12 mouse cellular contexts compared by ENCODE assay signal in the genomic region with DNA sequence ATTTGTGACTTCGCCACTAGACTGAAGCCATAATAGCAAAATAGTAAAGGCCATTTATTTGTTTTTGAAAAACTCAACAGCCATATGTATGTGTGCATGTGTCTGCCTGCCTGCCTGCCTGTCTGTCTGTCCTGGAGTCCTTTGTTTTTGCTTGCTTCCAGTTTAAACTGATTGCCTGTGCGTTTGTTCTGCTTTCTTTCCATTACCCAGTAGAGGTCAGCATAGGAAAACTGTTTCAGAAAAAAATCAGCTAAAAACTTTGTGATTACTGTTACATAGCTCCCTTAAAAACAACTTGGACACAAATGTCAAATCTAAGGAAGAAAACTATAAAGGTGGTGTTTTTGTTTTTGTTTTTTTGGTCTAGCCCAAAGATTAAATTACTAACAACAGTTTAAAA. TPM values are rescaled to one million over a fixed set of nuclear protein-coding genes. Genes with fewer than 3 reads are reported as not detected.
DNase-seq lines count a peak whose midpoint lies in the region; ATAC-seq lines count a peak whose summit lies in the region.
"Had no signal": no experiment of that assay in that cellular context is flagged by ENCODE, and none has a peak within 500 bp of the region (broad histone marks: within the 10 kb centered on the region; RNA-seq: fewer than 3 reads in every experiment).

No protein-coding gene starts in this region.

- H3K9ac ChIP-seq in hindbrain, embryonic 14.5 days, result no peak overlapping the region
- H3K9ac ChIP-seq in hindbrain, embryonic 12.5 days, result no peak overlapping the region
- no peak overlapping the region for H3K9ac ChIP-seq in neural tube, embryonic 15.5 days (replicated peaks)
- H3K9ac ChIP-seq: heart, embryonic 12.5 days; liver, postnatal 0 days had no signal

- H3K4me2 ChIP-seq in hindbrain, embryonic 14.5 days (replicated peaks), result no peak overlapping the region
- H3K4me2 ChIP-seq in hindbrain, embryonic 12.5 days (replicated peaks), result no peak overlapping the region
- no peak overlapping the region for H3K4me2 ChIP-seq in neural tube, embryonic 15.5 days
- H3K4me2 ChIP-seq: heart, embryonic 12.5 days had no signal

- H3K36me3 ChIP-seq in hindbrain, embryonic 14.5 days (replicated peaks; ENCODE audit: control insufficient read depth, insufficient read depth), result no peaks in the 10 kb centered on the region
- no peaks in the 10 kb centered on the region for H3K36me3 ChIP-seq in hindbrain, embryonic 12.5 days
- H3K36me3 ChIP-seq in neural tube, embryonic 15.5 days, result no peaks in the 10 kb centered on the region
- H3K36me3 ChIP-seq: heart, embryonic 12.5 days had no signal

- H3K9me3 ChIP-seq in hindbrain, embryonic 14.5 days (ENCODE audit: control insufficient read depth, low read length), result no peaks in the 10 kb centered on the region
- no peaks in the 10 kb centered on the region for H3K9me3 ChIP-seq in hindbrain, embryonic 12.5 days (replicated peaks)
- no peaks in the 10 kb centered on the region for H3K9me3 ChIP-seq in neural tube, embryonic 15.5 days (replicated peaks)
- H3K9me3 ChIP-seq: heart, embryonic 12.5 days had no signal

- no peaks in the 10 kb centered on the region for H3K4me1 ChIP-seq in hindbrain, embryonic 14.5 days (replicated peaks; ENCODE audit: control insufficient read depth, insufficient read depth, low read length)
- no peaks in the 10 kb centered on the region for H3K4me1 ChIP-seq in hindbrain, embryonic 12.5 days
- no peaks in the 10 kb centered on the region for H3K4me1 ChIP-seq in neural tube, embryonic 15.5 days
- H3K4me1 ChIP-seq: heart, embryonic 12.5 days had no signal

- H3K27ac ChIP-seq in hindbrain, embryonic 14.5 days, result no peak overlapping the region
- no peak overlapping the region for H3K27ac ChIP-seq in hindbrain, embryonic 12.5 days
- no peak overlapping the region for H3K27ac ChIP-seq in neural tube, embryonic 15.5 days (replicated peaks)

- no peak for ATAC-seq in hindbrain, embryonic 14.5 days (ENCODE audit: low FRiP score)
- no peak for ATAC-seq in hindbrain, embryonic 12.5 days (ENCODE audit: low FRiP score)
- peak; percentile 77 for ATAC-seq in neural tube, embryonic 15.5 days (ENCODE audit: low FRiP score)
- ATAC-seq: intestine, embryonic 16.5 days; liver, postnatal 0 days had no signal

- peak; percentile 67 for DNase-seq in hindbrain, embryonic 14.5 days (ENCODE audit: low spot score)
- DNase-seq in neural tube, embryonic 10.5 days (ENCODE audit: extremely low spot score, low spot score), result no peak
- DNase-seq in embryo, embryonic 11 days, result peak; percentile 13
- DNase-seq in right cerebral cortex, postnatal 36 days (ENCODE audit: low spot score in 2 of 2), result no peak
- DNase-seq in cerebellum, postnatal 25 days, result no peak
- DNase-seq: cerebellum, adult 9-10 months; liver, postnatal 0 days; right cerebral cortex, postnatal 25 days had no signal

- 45% methylated on average over 2 of the region's 2 CpGs for WGBS in hindbrain, embryonic 14.5 days
- WGBS in hindbrain, embryonic 12.5 days, result 51% methylated on average over 2 of the region's 2 CpGs
- 55% methylated on average over 2 of the region's 2 CpGs for WGBS in neural tube, embryonic 15.5 days

- no peaks in the 10 kb centered on the region for H3K27me3 ChIP-seq in hindbrain, embryonic 14.5 days (ENCODE audit: control insufficient read depth, insufficient read depth, low read length)
- H3K27me3 ChIP-seq in hindbrain, embryonic 12.5 days, result no peaks in the 10 kb centered on the region
- H3K27me3 ChIP-seq in neural tube, embryonic 15.5 days (replicated peaks), result no peaks in the 10 kb centered on the region
- H3K27me3 ChIP-seq: heart, embryonic 12.5 days had no signal

- no peak overlapping the region for H3K4me3 ChIP-seq in hindbrain, embryonic 14.5 days (replicated peaks; ENCODE audit: low read length)
- no peak overlapping the region for H3K4me3 ChIP-seq in hindbrain, embryonic 12.5 days
- H3K4me3 ChIP-seq in neural tube, embryonic 15.5 days (replicated peaks), result no peak overlapping the region
- H3K4me3 ChIP-seq: heart, embryonic 12.5 days had no signal

RNA-seq across cellular contexts. Expression of a gene that starts 52.0 kb away (rescaled TPM):
- polyA plus RNA-seq in hindbrain, embryonic 14.5 days (2014; fragmentation: Nextera tagmentation; extraction: Ambion mirVana), result 11.7 and 13.7 TPM in 2 replicates
- 3.6 and 4.9 TPM in 2 replicates for polyA plus RNA-seq in hindbrain, embryonic 12.5 days (2016; fragmentation: Nextera tagmentation; extraction: Ambion mirVana)
- 14.9 and 15.6 TPM in 2 replicates for polyA plus RNA-seq in neural tube, embryonic 15.5 days (2015; fragmentation: Nextera tagmentation; extraction: Ambion mirVana)
- polyA plus RNA-seq: liver, postnatal 0 days had no signal

Comparison
In these comparisons a context has a peak if more than half of its experiments do, and no peak if none do; other contexts are left out.
1. DNase-seq: peak in hindbrain, embryonic 14.5 days (single experiment) and embryo, embryonic 11 days (single experiment); none in neural tube, embryonic 10.5 days (single experiment), right cerebral cortex, postnatal 36 days (0 of 2) and cerebellum, postnatal 25 days (0 of 2).